Mouse (Mus musculus) small intestine, adult 2 months (tissue): ENCODE results near the gene Dlgap1.

Experiments used
- CTCF ChIP-seq: fragments of 200-500 bp; IDR thresholded peaks from 2 replicates; pipeline ENCODE4 v1.5.1; 2012; ENCODE audit warnings: low read depth, mild to moderate bottlenecking, control low read depth, inconsistent platforms, low read length, moderate library complexity, mixed read lengths; ENCODE audit not compliant: insufficient replicate concordance, insufficient read length; ENCODE audit errors: extremely low read depth
- POLR2A ChIP-seq: fragments of 200-500 bp; IDR thresholded peaks from 2 replicates; pipeline ENCODE4 v1.6.1; 2012; ENCODE audit warnings: low read depth, mild to moderate bottlenecking, control low read depth, inconsistent platforms, low read length, moderate library complexity

DNA sequence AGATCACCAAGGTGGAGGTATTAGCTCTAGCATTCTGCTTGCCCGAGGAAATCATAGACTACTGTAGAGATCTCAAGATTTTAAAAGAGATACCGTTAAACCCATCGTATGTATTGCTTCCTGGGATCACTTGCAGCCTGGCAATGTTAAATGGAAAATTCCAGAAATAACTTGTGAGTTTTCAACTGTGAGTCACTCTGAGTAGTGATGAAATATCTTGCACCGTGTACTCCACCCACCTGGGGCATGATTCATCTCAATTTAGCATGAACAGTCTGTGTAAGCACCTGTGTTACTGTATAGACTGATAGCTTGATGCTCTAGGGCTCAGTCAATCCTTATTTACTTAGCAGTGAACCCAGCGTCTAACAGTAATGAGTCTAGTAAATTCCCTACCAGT is 38.7 kb downstream of the Dlgap1 start:
- TF ChIP-seq CTCF (no peak), POLR2A (no peak)
